Mouse (Mus musculus) forebrain, embryonic 12.5 days (tissue): ENCODE measurements at regions not wholly inside any gene's neighbourhood (a gene's known extent, or its start where the extent isn't known, plus 50 kb on each side); places are given as distances from the start of the nearest gene placed in this dataset.

Source experiments
- ATAC-seq: fragments of 200-750 bp; cut with Nextera tagmentation; 2 replicates; pipeline ENCODE4 v1.8.0; 2017; ENCODE audit warnings: moderate TSS enrichment; ENCODE audit not compliant: low FRiP score
- H3K27ac ChIP-seq: fragments of 300-500 bp; sonication (generic); 2 replicates; pipeline ENCODE4 v1.5.1; 2016; ENCODE audit warnings: mild to moderate bottlenecking
- H3K27me3 ChIP-seq: fragments of 300-500 bp; sonication (generic); 2 replicates; pipeline ENCODE4 v1.6.1; 2016; ENCODE audit warnings: mild to moderate bottlenecking
- H3K36me3 ChIP-seq: fragments of 300-500 bp; sonication (generic); replicated peaks from 2 replicates; pipeline ENCODE4 v1.6.1; 2016; ENCODE audit warnings: mild to moderate bottlenecking
- H3K4me1 ChIP-seq: fragments of 300-500 bp; sonication (generic); 2 replicates; pipeline ENCODE4 v1.6.1; 2016
- H3K4me2 ChIP-seq: fragments of 300-500 bp; sonication (generic); 2 replicates; pipeline ENCODE4 v1.6.1; 2016; ENCODE audit warnings: mild to moderate bottlenecking, moderate library complexity
- H3K4me3 ChIP-seq: fragments of 300-500 bp; sonication (generic); replicated peaks from 2 replicates; pipeline ENCODE4 v1.5.1; 2016; ENCODE audit warnings: mild to moderate bottlenecking
- H3K9ac ChIP-seq: fragments of 300-500 bp; sonication (generic); 2 replicates; pipeline ENCODE4 v1.6.1; 2016; ENCODE audit warnings: mild to moderate bottlenecking
- H3K9me3 ChIP-seq: fragments of 300-500 bp; sonication (generic); 2 replicates; pipeline ENCODE4 v1.6.1; 2016
- WGBS: fragments of 180-500 bp; shearing (Covaris S2); methylation state at CpG from one replicate; pipeline ENCODE4 v1.1.7; 2016; 5-methylcytosine and 5-hydroxymethylcytosine counted together

- no peak overlapping the region for H3K4me2 ChIP-seq
- no peaks in the 10 kb centered on the region for H3K9me3 ChIP-seq
- no peak for ATAC-seq
- no peaks in the 10 kb centered on the region for H3K36me3 ChIP-seq
- 81% methylated on average over 24 of the region's 24 CpGs for WGBS
- H3K9ac ChIP-seq = no peak overlapping the region
- peaks cover 40% of the 10 kb centered on the region for H3K27me3 ChIP-seq
- H3K27ac ChIP-seq = no peak overlapping the region
- peaks cover 15% of the 10 kb centered on the region; the same call in 1 of the 2 replicates for H3K4me1 ChIP-seq
- no peak overlapping the region for H3K4me3 ChIP-seq
These were observed 95.8 kb downstream of the Cpn2 start for GRCm38 (mm10) chr16:30171381-30172079.

- Histone ChIP-seq H3K27ac (no peak overlapping the region), H3K36me3 (no peaks in the 10 kb centered on the region), H3K9me3 (no peaks in the 10 kb centered on the region), H3K4me3 (no peak overlapping the region), H3K4me1 (peaks cover 15% of the 10 kb centered on the region; the same call in 1 of the 2 replicates), H3K4me2 (no peak overlapping the region), H3K27me3 (peaks cover 43% of the 10 kb centered on the region), H3K9ac (no peak overlapping the region)
- ATAC-seq = no peak
- 73% methylated on average over 13 of the region's 13 CpGs for WGBS
These were observed 95.1 kb downstream of the Cpn2 start for GRCm38 (mm10) chr16:30172136-30172731.

GRCm38 (mm10) chr16:30172798-30173202, 94.5 kb downstream of the Cpn2 start:
- 45% methylated on average over 9 of the region's 9 CpGs for WGBS
- Histone ChIP-seq H3K9ac (no peak overlapping the region), H3K36me3 (no peaks in the 10 kb centered on the region), H3K4me3 (no peak overlapping the region), H3K9me3 (no peaks in the 10 kb centered on the region), H3K4me1 (peaks cover 15% of the 10 kb centered on the region; the same call in 1 of the 2 replicates), H3K4me2 (no peak overlapping the region), H3K27ac (no peak overlapping the region), H3K27me3 (peaks cover 45% of the 10 kb centered on the region)
- peak; percentile 23; the same call in 1 of the 2 replicates for ATAC-seq

- H3K4me2 ChIP-seq = no peak overlapping the region
- no peaks in the 10 kb centered on the region for H3K9me3 ChIP-seq
- no peak overlapping the region for H3K4me3 ChIP-seq
- peaks cover 19% of the 10 kb centered on the region for H3K4me1 ChIP-seq
- WGBS = 58% methylated on average over 8 of the region's 8 CpGs
- no peaks in the 10 kb centered on the region for H3K36me3 ChIP-seq
- no peak overlapping the region for H3K9ac ChIP-seq
- peaks cover 42% of the 10 kb centered on the region for H3K27me3 ChIP-seq
- ATAC-seq = no peak
- H3K27ac ChIP-seq = no peak overlapping the region
These were observed 93.1 kb downstream of the Cpn2 start for GRCm38 (mm10) chr16:30173953-30174874.

- H3K27me3 ChIP-seq = peaks cover 52% of the 10 kb centered on the region
- no peak for ATAC-seq
- peaks cover 19% of the 10 kb centered on the region for H3K4me1 ChIP-seq
- H3K4me3 ChIP-seq = no peak overlapping the region
- no peaks in the 10 kb centered on the region for H3K36me3 ChIP-seq
- H3K27ac ChIP-seq = no peak overlapping the region
- 98% methylated on average over 5 of the region's 5 CpGs for WGBS
- H3K9me3 ChIP-seq = no peaks in the 10 kb centered on the region
- no peak overlapping the region for H3K4me2 ChIP-seq
- H3K9ac ChIP-seq = no peak overlapping the region
These were observed 91.0 kb downstream of the Cpn2 start for GRCm38 (mm10) chr16:30176306-30176705.

- no peaks in the 10 kb centered on the region for H3K36me3 ChIP-seq
- peaks cover 8% of the 10 kb centered on the region for H3K4me1 ChIP-seq
- no peak for ATAC-seq
- H3K27ac ChIP-seq = no peak overlapping the region
- H3K4me3 ChIP-seq = no peak overlapping the region
- H3K27me3 ChIP-seq = peaks cover 51% of the 10 kb centered on the region
- no peaks in the 10 kb centered on the region for H3K9me3 ChIP-seq
- H3K9ac ChIP-seq = no peak overlapping the region
- WGBS = 93% methylated on average over 7 of the region's 7 CpGs
- H3K4me2 ChIP-seq = no peak overlapping the region
These were observed 89.5 kb downstream of the Cpn2 start for GRCm38 (mm10) chr16:30177769-30178168.

GRCm38 (mm10) chr16:30178596-30178995, 88.7 kb downstream of the Cpn2 start:
- 61% methylated on average over 6 of the region's 6 CpGs for WGBS
- Histone ChIP-seq H3K4me1 (peaks cover 5% of the 10 kb centered on the region), H3K27me3 (peaks cover 52% of the 10 kb centered on the region), H3K4me2 (no peak overlapping the region), H3K9ac (no peak overlapping the region), H3K9me3 (no peaks in the 10 kb centered on the region), H3K27ac (no peak overlapping the region), H3K4me3 (no peak overlapping the region), H3K36me3 (no peaks in the 10 kb centered on the region)
- no peak for ATAC-seq

GRCm38 (mm10) chr16:30179504-30179976, 87.8 kb downstream of the Cpn2 start:
- Histone ChIP-seq H3K9ac (no peak overlapping the region), H3K27ac (no peak overlapping the region), H3K27me3 (peaks cover 53% of the 10 kb centered on the region), H3K4me2 (no peak overlapping the region), H3K4me3 (no peak overlapping the region), H3K4me1 (peaks cover 7% of the 10 kb centered on the region), H3K9me3 (no peaks in the 10 kb centered on the region), H3K36me3 (no peaks in the 10 kb centered on the region)
- WGBS = 84% methylated on average over 5 of the region's 5 CpGs
- ATAC-seq = no peak

GRCm38 (mm10) chr16:30181116-30181515, 86.2 kb downstream of the Cpn2 start:
- 73% methylated on average over 8 of the region's 8 CpGs for WGBS
- Histone ChIP-seq H3K9me3 (no peaks in the 10 kb centered on the region), H3K4me2 (no peak overlapping the region), H3K36me3 (no peaks in the 10 kb centered on the region), H3K9ac (no peak overlapping the region), H3K27me3 (peaks cover 65% of the 10 kb centered on the region), H3K4me1 (peaks cover 17% of the 10 kb centered on the region), H3K27ac (no peak overlapping the region), H3K4me3 (no peak overlapping the region)
- no peak for ATAC-seq

- 29% methylated on average over 18 of the region's 18 CpGs for WGBS
These were observed 82.6 kb downstream of the Cpn2 start for GRCm38 (mm10) chr16:30184591-30185265.

GRCm38 (mm10) chr16:30185707-30186106, 81.6 kb downstream of the Cpn2 start:
- Histone ChIP-seq H3K9me3 (no peaks in the 10 kb centered on the region), H3K4me2 (no peak overlapping the region), H3K36me3 (no peaks in the 10 kb centered on the region), H3K27me3 (peaks cover 79% of the 10 kb centered on the region), H3K9ac (no peak overlapping the region), H3K4me1 (peaks cover 19% of the 10 kb centered on the region), H3K4me3 (no peak overlapping the region), H3K27ac (0 out of 2 replicates have a peak overlapping the region, but pooled peaks have one; percentile 3)
- WGBS = 64% methylated on average over 7 of the region's 7 CpGs
- ATAC-seq = no peak

More at GRCm38 (mm10) chr16:30184591-30185265, 82.6 kb downstream of the Cpn2 start:
- no peak for ATAC-seq
- Histone ChIP-seq H3K9me3 (no peaks in the 10 kb centered on the region), H3K4me2 (no peak overlapping the region), H3K9ac (no peak overlapping the region), H3K4me3 (no peak overlapping the region), H3K27ac (0 out of 2 replicates have a peak overlapping the region, but pooled peaks have one; percentile 3), H3K36me3 (no peaks in the 10 kb centered on the region), H3K4me1 (peaks cover 19% of the 10 kb centered on the region), H3K27me3 (peaks cover 79% of the 10 kb centered on the region)
